Mouse (Mus musculus) kidney, embryonic 14.5 days (tissue): ENCODE data around the gene Ehmt2. TPM values are rescaled to one million over a fixed set of nuclear protein-coding genes. Genes with fewer than 3 reads are reported as not detected.
A peak's percentile ranks its signal among the peaks of the same experiment; 100 is the strongest.

Experiments used
- ATAC-seq: fragments of 200-750 bp; cut with Nextera tagmentation; 2 replicates; pipeline ENCODE4 v1.8.0; 2017; ENCODE audit warnings: moderate number of reproducible peaks, mild to moderate bottlenecking, moderate TSS enrichment, moderate library complexity; ENCODE audit not compliant: low FRiP score, low TSS enrichment
- H3K27ac ChIP-seq: fragments of 300-500 bp; sonication (generic); 2 replicates; pipeline ENCODE4 v1.5.1; 2014; ENCODE audit warnings: low read depth, mild to moderate bottlenecking, low read length, moderate library complexity, mixed read lengths
- H3K27me3 ChIP-seq: fragments of 300-500 bp; sonication (generic); 2 replicates; pipeline ENCODE4 v1.6.1; 2014; ENCODE audit warnings: mild to moderate bottlenecking, low read length; ENCODE audit not compliant: control insufficient read depth, insufficient read depth
- H3K36me3 ChIP-seq: fragments of 300-500 bp; sonication (generic); 2 replicates; pipeline ENCODE4 v1.6.1; 2014; ENCODE audit warnings: low read length, mixed read lengths; ENCODE audit not compliant: control insufficient read depth, insufficient read depth
- H3K4me1 ChIP-seq: fragments of 300-500 bp; sonication (generic); 2 replicates; pipeline ENCODE4 v1.6.1; 2014; ENCODE audit warnings: low read length, mixed read lengths; ENCODE audit not compliant: control insufficient read depth, insufficient read depth
- H3K4me2 ChIP-seq: fragments of 300-500 bp; sonication (generic); replicated peaks from 2 replicates; pipeline ENCODE4 v1.6.1; 2014; ENCODE audit warnings: low read depth, mild to moderate bottlenecking, low read length
- H3K4me3 ChIP-seq: fragments of 300-500 bp; sonication (generic); 2 replicates; pipeline ENCODE4 v1.5.1; 2014; ENCODE audit warnings: mild to moderate bottlenecking, low read length
- H3K9ac ChIP-seq: fragments of 300-500 bp; sonication (generic); 2 replicates; pipeline ENCODE4 v1.6.1; 2014; ENCODE audit warnings: low read depth, mild to moderate bottlenecking, low read length, moderate library complexity
- H3K9me3 ChIP-seq: fragments of 300-500 bp; sonication (generic); 2 replicates; pipeline ENCODE4 v1.6.1; 2016; ENCODE audit warnings: low read length; ENCODE audit not compliant: control insufficient read depth
- WGBS: fragments of 180-500 bp; shearing (Covaris S2); extraction: QIAGEN DNeasy Blood & Tissue Kit; methylation state at CpG from one replicate; pipeline ENCODE4 v1.1.7; 2014; 5-methylcytosine and 5-hydroxymethylcytosine counted together
- polyA plus RNA-seq: library from polyadenylated mRNA; unstranded; fragments of >200 nt; fragmentation: Nextera tagmentation; extraction: Ambion mirVana; gene quantifications from 2 replicates; pipeline ENCODE4 v1.2.1, GENCODE M21; 2014

Ehmt2 gene
- polyA plus RNA-seq, 1 experiment from 2014 or later, result 76.9 TPM

- no peak for ATAC-seq
- Histone ChIP-seq H3K27me3 (no peaks in the 10 kb centered on the region), H3K4me3 (peak overlapping the region; percentile 97), H3K4me2 (peak overlapping the region; percentile 84), H3K36me3 (peaks cover 22% of the 10 kb centered on the region), H3K4me1 (0 out of 2 replicates have a peak, but pooled peaks cover 11% of the 10 kb centered on the region), H3K27ac (peak overlapping the region; percentile 96), H3K9me3 (no peaks in the 10 kb centered on the region), H3K9ac (peak overlapping the region; percentile 99)
- 17% methylated on average over 10 of the region's 10 CpGs for WGBS
Measured at GRCm38 (mm10) chr17:34950514-34951455, 52.5 kb downstream of the Ehmt2 start.

- peak overlapping the region; percentile 97 for H3K4me3 ChIP-seq
- peak overlapping the region; percentile 84 for H3K4me2 ChIP-seq
- no peak for ATAC-seq
- H3K27ac ChIP-seq, result peak overlapping the region; percentile 96
- no peaks in the 10 kb centered on the region for H3K27me3 ChIP-seq
- H3K36me3 ChIP-seq, result peaks cover 22% of the 10 kb centered on the region
- H3K9ac ChIP-seq, result peak overlapping the region; percentile 99
- WGBS, result under 1% methylated on average over 29 of the region's 29 CpGs
- 0 out of 2 replicates have a peak, but pooled peaks cover 11% of the 10 kb centered on the region for H3K4me1 ChIP-seq
- no peaks in the 10 kb centered on the region for H3K9me3 ChIP-seq
Measured at GRCm38 (mm10) chr17:34951636-34952377, 53.5 kb downstream of the Ehmt2 start.

- peak; percentile 79 for ATAC-seq
- Histone ChIP-seq H3K27ac (peak overlapping the region; percentile 96), H3K27me3 (no peaks in the 10 kb centered on the region), H3K9ac (peak overlapping the region; percentile 99), H3K4me2 (peak overlapping the region; percentile 84), H3K36me3 (peaks cover 22% of the 10 kb centered on the region), H3K9me3 (no peaks in the 10 kb centered on the region), H3K4me1 (0 out of 2 replicates have a peak, but pooled peaks cover 11% of the 10 kb centered on the region), H3K4me3 (peak overlapping the region; percentile 97)
- WGBS, result 1% methylated on average over 23 of the region's 23 CpGs
Measured at GRCm38 (mm10) chr17:34952378-34953040, 54.2 kb downstream of the Ehmt2 start.

- no peak overlapping the region for H3K27ac ChIP-seq
- no peaks in the 10 kb centered on the region for H3K9me3 ChIP-seq
- no peak overlapping the region for H3K9ac ChIP-seq
- no peak overlapping the region for H3K4me2 ChIP-seq
- WGBS, result 93% methylated on average over 3 of the region's 3 CpGs
- H3K4me1 ChIP-seq, result 0 out of 2 replicates have a peak, but pooled peaks cover 11% of the 10 kb centered on the region
- no peak overlapping the region for H3K4me3 ChIP-seq
- no peak for ATAC-seq
- peaks cover 22% of the 10 kb centered on the region for H3K36me3 ChIP-seq
- no peaks in the 10 kb centered on the region for H3K27me3 ChIP-seq
Measured at GRCm38 (mm10) chr17:34953258-34953657, 55.0 kb downstream of the Ehmt2 start.

- no peak overlapping the region for H3K4me2 ChIP-seq
- H3K9ac ChIP-seq, result no peak overlapping the region
- H3K9me3 ChIP-seq, result no peaks in the 10 kb centered on the region
- ATAC-seq, result no peak
- 0 out of 2 replicates have a peak, but pooled peaks cover 11% of the 10 kb centered on the region for H3K4me1 ChIP-seq
- H3K27ac ChIP-seq, result no peak overlapping the region
- H3K4me3 ChIP-seq, result no peak overlapping the region
- H3K27me3 ChIP-seq, result no peaks in the 10 kb centered on the region
- peaks cover 22% of the 10 kb centered on the region for H3K36me3 ChIP-seq
- WGBS, result 95% methylated on average over 4 of the region's 4 CpGs
Measured at GRCm38 (mm10) chr17:34953904-34954303, 55.6 kb downstream of the Ehmt2 start.

- no peak overlapping the region for H3K4me3 ChIP-seq
- ATAC-seq, result no peak
- 0 out of 2 replicates have a peak, but pooled peaks cover 11% of the 10 kb centered on the region for H3K4me1 ChIP-seq
- H3K9me3 ChIP-seq, result no peaks in the 10 kb centered on the region
- H3K36me3 ChIP-seq, result peaks cover 17% of the 10 kb centered on the region
- whole genome bisulfite sequencing, result 86% methylated on average over 4 of the region's 4 CpGs
- H3K4me2 ChIP-seq, result no peak overlapping the region
- H3K27me3 ChIP-seq, result no peaks in the 10 kb centered on the region
- H3K9ac ChIP-seq, result no peak overlapping the region
- H3K27ac ChIP-seq, result no peak overlapping the region
Measured at GRCm38 (mm10) chr17:34954831-34955230, 56.6 kb downstream of the Ehmt2 start.

GRCm38 (mm10) chr17:34955884-34956283, 57.6 kb downstream of the Ehmt2 start:
- no peak overlapping the region for H3K9ac ChIP-seq
- peaks cover 12% of the 10 kb centered on the region for H3K4me1 ChIP-seq
- no peak for ATAC-seq
- 80% methylated on average over 3 of the region's 3 CpGs for WGBS
- no peak overlapping the region for H3K4me3 ChIP-seq
- no peak overlapping the region for H3K4me2 ChIP-seq
- peaks cover 6% of the 10 kb centered on the region for H3K36me3 ChIP-seq
- no peaks in the 10 kb centered on the region for H3K9me3 ChIP-seq
- no peak overlapping the region for H3K27ac ChIP-seq
- no peaks in the 10 kb centered on the region for H3K27me3 ChIP-seq

GRCm38 (mm10) chr17:34956340-34956739, 58.1 kb downstream of the Ehmt2 start:
- Histone ChIP-seq H3K27me3 (no peaks in the 10 kb centered on the region), H3K4me1 (peaks cover 7% of the 10 kb centered on the region), H3K4me2 (no peak overlapping the region), H3K36me3 (peaks cover 2% of the 10 kb centered on the region), H3K9me3 (no peaks in the 10 kb centered on the region), H3K9ac (no peak overlapping the region), H3K4me3 (no peak overlapping the region), H3K27ac (no peak overlapping the region)
- 38% methylated on average over 1 of the region's 1 CpGs for whole genome bisulfite sequencing
- ATAC-seq, result no peak
